Mouse (Mus musculus) thymus, postnatal 4 days (tissue): Measurements from ENCODE around the gene Gm9945.

Experiments
- DNase-seq: peaks from one replicate; pipeline ENCODE4 v3.0.0; 2021

Gm9945 gene

GRCm38 (mm10) chr11:53496946-53497345 is 17.0 kb downstream of the Gm9945 start:
- DNase-seq = peak; percentile 47

- DNase-seq = no peak
These were observed 20.6 kb downstream of the Gm9945 start for GRCm38 (mm10) chr11:53500569-53500968.

GRCm38 (mm10) chr11:53502039-53502765 is 22.2 kb downstream of the Gm9945 start:
- no peak for DNase-seq

- DNase-seq = no peak
These were observed 23.8 kb downstream of the Gm9945 start for GRCm38 (mm10) chr11:53503738-53504137.

- DNase-seq = no peak
These were observed 24.4 kb downstream of the Gm9945 start for GRCm38 (mm10) chr11:53504376-53504775.

GRCm38 (mm10) chr11:53505026-53505663 is 25.2 kb downstream of the Gm9945 start:
- no peak for DNase-seq

GRCm38 (mm10) chr11:53507098-53507805 is 27.3 kb downstream of the Gm9945 start:
- no peak for DNase-seq

GRCm38 (mm10) chr11:53508152-53508551 is 28.2 kb downstream of the Gm9945 start:
- no peak for DNase-seq

- DNase-seq = no peak
These were observed 28.6 kb downstream of the Gm9945 start for GRCm38 (mm10) chr11:53508591-53508990.

GRCm38 (mm10) chr11:53510351-53510750 is 30.4 kb downstream of the Gm9945 start:
- no peak for DNase-seq

- peak; percentile 64 for DNase-seq
These were observed 37.0 kb downstream of the Gm9945 start for GRCm38 (mm10) chr11:53516775-53517627.

- peak; percentile 33 for DNase-seq
These were observed 38.8 kb downstream of the Gm9945 start for GRCm38 (mm10) chr11:53518759-53519158.

GRCm38 (mm10) chr11:53519207-53520121 is 39.5 kb downstream of the Gm9945 start, which contains the start of gene Sept8:
TSS of gene Sept8 (plus strand) at chr11:53519257.
- peak; percentile 71 for DNase-seq

- no peak for DNase-seq
These were observed 40.4 kb downstream of the Gm9945 start for GRCm38 (mm10) chr11:53520122-53520978.

- no peak for DNase-seq
These were observed 41.3 kb downstream of the Gm9945 start for GRCm38 (mm10) chr11:53521120-53521820.

GRCm38 (mm10) chr11:53521821-53522131 is 41.8 kb downstream of the Gm9945 start:
- no peak for DNase-seq

- no peak for DNase-seq
These were observed 42.4 kb downstream of the Gm9945 start for GRCm38 (mm10) chr11:53522362-53522761.

GRCm38 (mm10) chr11:53522930-53523329 is 43.0 kb downstream of the Gm9945 start:
- DNase-seq = no peak

GRCm38 (mm10) chr11:53523545-53524405 is 43.8 kb downstream of the Gm9945 start:
- no peak for DNase-seq
